Mouse (Mus musculus) C2C12 (cell line): ENCODE data around the gene Gm12258.

Experiments used
- CTCF ChIP-seq: IDR thresholded peaks from one replicate; pipeline ENCODE4 v1.5.1; 2011; ENCODE audit not compliant: control insufficient read depth, insufficient read depth, insufficient read length
- MYOD1 ChIP-seq: IDR thresholded peaks from one replicate; pipeline ENCODE4 v1.6.1; 2011; ENCODE audit warnings: low read depth; ENCODE audit not compliant: control insufficient read depth, insufficient read length

DNA sequence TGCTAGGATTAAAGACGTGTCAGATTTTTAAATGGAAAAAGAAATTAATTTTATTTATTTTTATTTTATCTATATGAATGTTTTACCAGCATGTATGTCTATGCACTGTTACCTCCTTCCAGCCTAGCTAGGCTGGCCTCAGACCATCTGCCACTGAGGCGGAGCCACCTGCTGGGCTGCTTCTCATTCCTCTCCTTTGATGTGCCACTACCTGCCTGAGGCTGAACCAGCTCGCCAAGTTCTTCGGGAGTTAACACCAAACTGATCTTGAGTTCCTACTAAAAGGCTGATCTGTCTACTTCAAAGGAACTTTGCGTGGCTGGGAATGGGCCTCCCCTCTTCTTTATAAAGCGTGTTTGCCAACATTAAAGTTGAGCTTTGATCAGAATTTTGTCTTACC lies 47.5 kb downstream of the Gm12258 start:
- no peak for TF ChIP-seq MYOD1
- TF ChIP-seq CTCF, result no peak
